Mouse (Mus musculus) forelimb bud, embryonic 11.5 days (tissue): ENCODE results near the gene Ston2.
"Not testable (repeated sequence)": the region's sequence is repeated elsewhere in the genome, so short reads cannot be mapped to it uniquely, and the experiment has no call there.

Experiments
- DNase-seq: peaks from one replicate; pipeline ENCODE4 v3.0.0-alpha.2; 2012; ENCODE audit warnings: low read depth, low spot score

Ston2 gene

GRCm38 (mm10) chr12:91589847-91590690 lies 198.1 kb downstream of the Ston2 start, which contains the start of gene Gtf2a1:
TSS of gene Gtf2a1 (minus strand) at chr12:91590487.
- peak; percentile 95 for DNase-seq

GRCm38 (mm10) chr12:91589542-91589846 lies 198.7 kb downstream of the Ston2 start:
- no peak for DNase-seq

- DNase-seq = peak; percentile 52
These were observed 199.3 kb downstream of the Ston2 start for GRCm38 (mm10) chr12:91588670-91589541.

GRCm38 (mm10) chr12:91588176-91588669 lies 200.0 kb downstream of the Ston2 start:
- peak; percentile 96 for DNase-seq

GRCm38 (mm10) chr12:91587491-91588033 lies 200.6 kb downstream of the Ston2 start:
- DNase-seq = no peak

- DNase-seq = no peak
These were observed 201.1 kb downstream of the Ston2 start for GRCm38 (mm10) chr12:91587077-91587476.

- DNase-seq = not testable (repeated sequence)
These were observed 202.4 kb downstream of the Ston2 start for GRCm38 (mm10) chr12:91585815-91586214.

GRCm38 (mm10) chr12:91585206-91585605 lies 203.0 kb downstream of the Ston2 start:
- no peak for DNase-seq

GRCm38 (mm10) chr12:91583409-91583808 lies 204.8 kb downstream of the Ston2 start:
- DNase-seq = no peak
